Comparison of ENCODE assay signal across 9 mouse cellular contexts in genomic region chr6:120987164-120987563, GRCm38 (mm10).
DNase-seq lines count a peak whose midpoint lies in the region; ATAC-seq and TF ChIP-seq lines count a peak whose summit lies in the region.
"Had no signal": no experiment of that assay in that cellular context is flagged by ENCODE, and none has a peak within 500 bp of the region (broad histone marks: within the 10 kb centered on the region; RNA-seq: fewer than 3 reads in every experiment).

No protein-coding gene starts in this region.

- TF ChIP-seq EP300 in liver, postnatal 0 days (IDR thresholded peaks at IDR 0.05; ENCODE audit: low read depth), result no peak

- H3K4me2 ChIP-seq in limb, embryonic 13.5 days (replicated peaks), result no peak overlapping the region
- H3K4me2 ChIP-seq in liver, postnatal 0 days (ENCODE audit: low read depth, low read length), result no peak overlapping the region

- H3K9ac ChIP-seq in limb, embryonic 13.5 days, result no peak overlapping the region
- no peak overlapping the region for H3K9ac ChIP-seq in liver, postnatal 0 days (replicated peaks)

- H3K27ac ChIP-seq in limb, embryonic 13.5 days, result 0 out of 2 replicates have a peak overlapping the region, but pooled peaks have one; percentile 3
- H3K27ac ChIP-seq in limb, embryonic 10.5 days, result no peak overlapping the region
- H3K27ac ChIP-seq in heart, embryonic 10.5 days, result peak overlapping the region; percentile 81
- no peak overlapping the region for H3K27ac ChIP-seq in liver, postnatal 0 days (ENCODE audit: low read depth)

- ATAC-seq in limb, embryonic 13.5 days (ENCODE audit: low FRiP score, low read depth), result no peak
- peak; percentile 72 for ATAC-seq in liver, postnatal 0 days

- H3K27me3 ChIP-seq in limb, embryonic 13.5 days, result no peaks in the 10 kb centered on the region
- no peaks in the 10 kb centered on the region for H3K27me3 ChIP-seq in limb, embryonic 10.5 days (ENCODE audit: low read depth, poor library complexity, severe bottlenecking)
- H3K27me3 ChIP-seq in heart, embryonic 10.5 days (ENCODE audit: insufficient read depth, poor library complexity, severe bottlenecking), result no peaks in the 10 kb centered on the region
- no peaks in the 10 kb centered on the region for H3K27me3 ChIP-seq in liver, postnatal 0 days (ENCODE audit: insufficient read depth, low read length)

- no peak for TF ChIP-seq CTCF in liver, postnatal 0 days (IDR thresholded peaks at IDR 0.05; ENCODE audit: low read depth)

- 74% methylated on average over 10 of the region's 10 CpGs for WGBS in limb, embryonic 13.5 days
- WGBS in limb, embryonic 10.5 days, result 71% methylated on average over 10 of the region's 10 CpGs
- WGBS in heart, embryonic 10.5 days, result 37% methylated on average over 10 of the region's 10 CpGs
- WGBS in liver, postnatal 0 days (ENCODE audit: insufficient replicate concordance), result 54% methylated on average over 10 of the region's 10 CpGs

- H3K4me3 ChIP-seq in limb, embryonic 13.5 days, result no peak overlapping the region
- H3K4me3 ChIP-seq in limb, embryonic 10.5 days, result no peak overlapping the region
- H3K4me3 ChIP-seq in heart, embryonic 10.5 days, result no peak overlapping the region
- H3K4me3 ChIP-seq in liver, postnatal 0 days (ENCODE audit: low read depth, low read length), result no peak overlapping the region

- H3K36me3 ChIP-seq in limb, embryonic 13.5 days, result peaks cover 11% of the 10 kb centered on the region; the same call in 1 of the 2 replicates
- H3K36me3 ChIP-seq in limb, embryonic 10.5 days, result peaks cover 3% of the 10 kb centered on the region
- peaks cover 23% of the 10 kb centered on the region for H3K36me3 ChIP-seq in heart, embryonic 10.5 days
- peaks cover 3% of the 10 kb centered on the region for H3K36me3 ChIP-seq in liver, postnatal 0 days (replicated peaks; ENCODE audit: insufficient read depth, low read length)

- no peak for DNase-seq in limb, embryonic 10.5 days (ENCODE audit: low spot score)
- peak; percentile 16 for DNase-seq in c-Kit-negative CD71-positive TER-119-positive erythroid progenitor cells, embryonic 14.5 days (ENCODE audit: low read depth, low spot score)
- no peak for DNase-seq in heart, embryonic 10.5 days (ENCODE audit: low spot score)
- DNase-seq in liver, postnatal 0 days, result peak; percentile 34
- DNase-seq in ovary, postnatal 10 days (ENCODE audit: low spot score), result no peak
- DNase-seq in lung, postnatal 25 days (ENCODE audit: low spot score), result no peak
- no peak for DNase-seq in layer of hippocampus, postnatal 10 days (ENCODE audit: low spot score in 2 of 2)
- DNase-seq: kidney, adult 9 months had no signal

- H3K9me3 ChIP-seq in limb, embryonic 13.5 days, result no peaks in the 10 kb centered on the region
- H3K9me3 ChIP-seq in limb, embryonic 10.5 days (replicated peaks), result no peaks in the 10 kb centered on the region
- H3K9me3 ChIP-seq in heart, embryonic 10.5 days, result no peaks in the 10 kb centered on the region
- no peaks in the 10 kb centered on the region for H3K9me3 ChIP-seq in liver, postnatal 0 days (ENCODE audit: low read length)

- peaks cover 20% of the 10 kb centered on the region for H3K4me1 ChIP-seq in limb, embryonic 13.5 days
- peaks cover 7% of the 10 kb centered on the region for H3K4me1 ChIP-seq in limb, embryonic 10.5 days
- H3K4me1 ChIP-seq in heart, embryonic 10.5 days, result peaks cover 48% of the 10 kb centered on the region
- peaks cover 4% of the 10 kb centered on the region; the same call in 1 of the 2 replicates for H3K4me1 ChIP-seq in liver, postnatal 0 days (ENCODE audit: insufficient read depth)

Comparison
In these comparisons a context has a peak if more than half of its experiments do, and no peak if none do; other contexts are left out.
1. H3K27ac ChIP-seq: peak in limb, embryonic 13.5 days (single experiment) and heart, embryonic 10.5 days (single experiment); none in limb, embryonic 10.5 days (single experiment) and liver, postnatal 0 days (single experiment).
2. DNase-seq: peak in c-Kit-negative CD71-positive TER-119-positive erythroid progenitor cells, embryonic 14.5 days (single experiment) and liver, postnatal 0 days (single experiment); none in limb, embryonic 10.5 days (single experiment), heart, embryonic 10.5 days (single experiment), ovary, postnatal 10 days (single experiment), lung, postnatal 25 days (single experiment) and layer of hippocampus, postnatal 10 days (0 of 2).